Mouse (Mus musculus) neutrophil, adult 5-6 weeks (primary cell): Measurements from ENCODE around the gene Csrnp1. TPM values are rescaled to one million over a fixed set of nuclear protein-coding genes. Genes with fewer than 3 reads are reported as not detected.
A peak's percentile ranks its signal among the peaks of the same experiment; 100 is the strongest.

Source experiments
- ATAC-seq: fragments of 151-379, 151-347 bp; 2 replicates; pipeline ENCODE4 v1.8.0; 2017; ENCODE audit warnings: mild to moderate bottlenecking, moderate TSS enrichment; ENCODE audit not compliant: insufficient number of reproducible peaks, poor library complexity, low FRiP score, severe bottlenecking; ENCODE audit errors: extremely low read depth
- total RNA-seq: library from RNA; stranded (forward); fragments of 200-1000 nt; gene quantifications from 2 replicates; pipeline ENCODE4 v1.2.3, GENCODE M21; 2017

Csrnp1 gene
- total RNA-seq, 1 experiment from 2014 or later, result 114 TPM

- no peak for ATAC-seq
These were observed 24.9 kb upstream of the Csrnp1 start for GRCm38 (mm10) chr9:120009226-120009841.

- no peak for ATAC-seq
These were observed 23.4 kb upstream of the Csrnp1 start for GRCm38 (mm10) chr9:120007833-120008232.

- ATAC-seq, result no peak
These were observed 21.5 kb upstream of the Csrnp1 start for GRCm38 (mm10) chr9:120005936-120006335.

GRCm38 (mm10) chr9:120002893-120003292 is 18.4 kb upstream of the Csrnp1 start:
- ATAC-seq, result no peak

GRCm38 (mm10) chr9:120001945-120002725 is 17.7 kb upstream of the Csrnp1 start:
- peak; percentile 81 for ATAC-seq

- no peak for ATAC-seq
These were observed 16.3 kb upstream of the Csrnp1 start for GRCm38 (mm10) chr9:120000761-120001160.

GRCm38 (mm10) chr9:119999636-120000035 is 15.2 kb upstream of the Csrnp1 start:
- ATAC-seq, result no peak

- no peak for ATAC-seq
These were observed 14.3 kb upstream of the Csrnp1 start for GRCm38 (mm10) chr9:119998776-119999175.

- ATAC-seq, result no peak
These were observed 11.6 kb upstream of the Csrnp1 start for GRCm38 (mm10) chr9:119996080-119996479.

GRCm38 (mm10) chr9:119994207-119994606 is 9.7 kb upstream of the Csrnp1 start:
- no peak for ATAC-seq

- no peak for ATAC-seq
These were observed 8.8 kb upstream of the Csrnp1 start for GRCm38 (mm10) chr9:119993092-119993844.

- no peak for ATAC-seq
These were observed 6.9 kb upstream of the Csrnp1 start for GRCm38 (mm10) chr9:119991310-119991709.

GRCm38 (mm10) chr9:119988304-119988703 is 3.8 kb upstream of the Csrnp1 start:
- peak; percentile 88 for ATAC-seq

GRCm38 (mm10) chr9:119985881-119986574 is 1.6 kb upstream of the Csrnp1 start:
- ATAC-seq, result no peak

GRCm38 (mm10) chr9:119983585-119984535 is 598 bp downstream of the Csrnp1 start:
- peak; percentile 27 for ATAC-seq

- peak; percentile 44 for ATAC-seq
These were observed 1.4 kb downstream of the Csrnp1 start for GRCm38 (mm10) chr9:119982956-119983551.

GRCm38 (mm10) chr9:119982241-119982811 is 2.1 kb downstream of the Csrnp1 start:
- peak; percentile 61 for ATAC-seq
